Mouse (Mus musculus) MEL (cell line): ENCODE measurements around the gene Akr1c14. TPM values are rescaled to one million over a fixed set of nuclear protein-coding genes. Genes with fewer than 3 reads are reported as not detected.

Experiments used
- DNase-seq: peaks from one replicate; pipeline ENCODE4 v3.0.0; 2011; ENCODE audit warnings: low read depth, low spot score
- H3K27ac ChIP-seq: 2 replicates; pipeline ENCODE4 v1.5.1; 2012; ENCODE audit warnings: low read depth, mild to moderate bottlenecking, control low read depth, low read length, moderate library complexity; ENCODE audit not compliant: control insufficient read depth
- H3K27me3 ChIP-seq, 2 experiments: fragments of 150-350 bp in 1 of 2; sonication (generic) in 1 of 2; 2 replicates each; pipeline ENCODE4 v1.6.1; 2012; ENCODE audit warnings: low read length in 2 of 2, mild to moderate bottlenecking in 2 of 2, improper control_type of control experiment in 1 of 2, moderate library complexity in 1 of 2; ENCODE audit not compliant: insufficient read depth in 2 of 2, control insufficient read depth in 1 of 2
- H3K36me3 ChIP-seq, 2 experiments: 2 replicates each; pipeline ENCODE4 v1.6.1; 2012 to 2014; ENCODE audit warnings: low read length in 2 of 2, improper control_type of control experiment in 1 of 2, inconsistent platforms in 1 of 2, mild to moderate bottlenecking in 1 of 2; ENCODE audit not compliant: insufficient read depth in 2 of 2, control insufficient read depth in 1 of 2
- H3K4me1 ChIP-seq, 2 experiments: fragments of 150-350 bp in 1 of 2; sonication (generic) in 1 of 2; 2 replicates each; pipeline ENCODE4 v1.6.1; 2012; ENCODE audit warnings: low read length in 2 of 2, improper control_type of control experiment in 1 of 2, mild to moderate bottlenecking in 1 of 2; ENCODE audit not compliant: insufficient read depth in 2 of 2, control insufficient read depth in 1 of 2
- H3K4me3 ChIP-seq, 2 experiments: fragments of 150-350 bp in 1 of 2; sonication (generic) in 1 of 2; 2 replicates each; pipeline ENCODE4 v1.5.1; 2012; ENCODE audit warnings: low read depth in 2 of 2, low read length in 2 of 2, mild to moderate bottlenecking in 2 of 2, moderate library complexity in 2 of 2, control low read depth in 1 of 2, improper control_type of control experiment in 1 of 2; ENCODE audit not compliant: control insufficient read depth in 1 of 2, insufficient read depth in 1 of 2
- H3K79me2 ChIP-seq: 2 replicates; pipeline ENCODE4 v1.6.1; 2012; ENCODE audit warnings: mild to moderate bottlenecking, low read length, moderate library complexity; ENCODE audit not compliant: control insufficient read depth, poor library complexity, insufficient read depth
- H3K9ac ChIP-seq: 2 replicates; pipeline ENCODE4 v1.6.1; 2012; ENCODE audit warnings: low read depth, mild to moderate bottlenecking, control low read depth, low read length, moderate library complexity; ENCODE audit not compliant: control insufficient read depth, poor library complexity, severe bottlenecking
- H3K9me3 ChIP-seq: fragments of 150-350 bp; sonication (generic); replicated peaks from 2 replicates; pipeline ENCODE4 v1.6.1; 2012; ENCODE audit warnings: mild to moderate bottlenecking, low read length, improper control_type of control experiment, moderate library complexity; ENCODE audit not compliant: insufficient read depth
- BHLHE40 ChIP-seq: IDR thresholded peaks from 2 replicates; pipeline ENCODE4 v1.6.1; 2012; ENCODE audit warnings: low read depth, mild to moderate bottlenecking, inconsistent platforms, low read length, improper control_type of control experiment, borderline replicate concordance
- CTCF ChIP-seq, 3 experiments: IDR thresholded peaks in 2 of 3; conservative IDR thresholded peaks in 1 of 3; 2 replicates each; pipeline ENCODE4 v1.5.1; 2011 to 2012; ENCODE audit warnings: low read length in 3 of 3, low read depth in 2 of 3, mild to moderate bottlenecking in 2 of 3, improper control_type of control experiment in 1 of 3, inconsistent platforms in 1 of 3, mixed read lengths in 1 of 3, moderate library complexity in 1 of 3; ENCODE audit not compliant: control insufficient read depth in 1 of 3, insufficient read depth in 1 of 3, poor library complexity in 1 of 3, severe bottlenecking in 1 of 3
- ELF1 ChIP-seq: IDR thresholded peaks from 2 replicates; pipeline ENCODE4 v1.6.1; 2014; ENCODE audit warnings: low read depth, mild to moderate bottlenecking, inconsistent platforms, low read length, improper control_type of control experiment, moderate library complexity
- EP300 ChIP-seq, 2 experiments: IDR thresholded peaks; 2 replicates each; pipeline ENCODE4 v1.6.1; 2011; ENCODE audit warnings: improper control_type of control experiment in 2 of 2, low read length in 2 of 2, low read depth in 1 of 2, mild to moderate bottlenecking in 1 of 2
- GATA1 ChIP-seq: IDR thresholded peaks from 2 replicates; pipeline ENCODE4 v1.6.1; 2011; ENCODE audit warnings: low read depth, low read length, improper control_type of control experiment
- HCFC1 ChIP-seq: IDR thresholded peaks from 2 replicates; pipeline ENCODE4 v1.6.1; 2012; ENCODE audit warnings: low read depth, mild to moderate bottlenecking, inconsistent platforms, low read length, improper control_type of control experiment, moderate library complexity
- JUND ChIP-seq: IDR thresholded peaks from 2 replicates; pipeline ENCODE4 v1.6.1; 2011; ENCODE audit warnings: low read depth, mild to moderate bottlenecking, improper control_type of control experiment, low read length
- KAT2A ChIP-seq: conservative IDR thresholded peaks from 2 replicates; pipeline ENCODE4 v1.6.1; 2012; ENCODE audit warnings: low read depth, low read length, improper control_type of control experiment, inconsistent platforms
- MAFK ChIP-seq: IDR thresholded peaks from 2 replicates; pipeline ENCODE4 v1.6.1; 2011; ENCODE audit warnings: low read depth, mild to moderate bottlenecking, low read length, improper control_type of control experiment, borderline replicate concordance
- MAX ChIP-seq: IDR thresholded peaks from 2 replicates; pipeline ENCODE4 v1.6.1; 2011; ENCODE audit warnings: low read length, improper control_type of control experiment
- MYB ChIP-seq: IDR thresholded peaks from 2 replicates; pipeline ENCODE4 v1.6.1; 2011; ENCODE audit warnings: mild to moderate bottlenecking, low read depth, low read length, improper control_type of control experiment
- POLR2AphosphoS2 ChIP-seq: IDR thresholded peaks from 2 replicates; pipeline ENCODE4 v1.6.1; 2011; ENCODE audit warnings: low read length, improper control_type of control experiment
- POLR2AphosphoS5 ChIP-seq: IDR thresholded peaks from 2 replicates; pipeline ENCODE4 v1.6.1; 2012; ENCODE audit warnings: low read depth, borderline replicate concordance, mild to moderate bottlenecking, inconsistent platforms, low read length, moderate library complexity, mixed read lengths
- RAD21 ChIP-seq: IDR thresholded peaks from 2 replicates; pipeline ENCODE4 v1.6.1; 2011; ENCODE audit warnings: mild to moderate bottlenecking, low read depth, low read length, improper control_type of control experiment
- RCOR1 ChIP-seq: IDR thresholded peaks from 2 replicates; pipeline ENCODE4 v1.6.1; 2012; ENCODE audit warnings: low read depth, mild to moderate bottlenecking, inconsistent platforms, low read length, improper control_type of control experiment
- TBP ChIP-seq: IDR thresholded peaks from 2 replicates; pipeline ENCODE4 v1.8.0; 2011; ENCODE audit warnings: low read depth, low read length, improper control_type of control experiment
- ZNF384 ChIP-seq: IDR thresholded peaks from 2 replicates; pipeline ENCODE4 v1.6.1; 2012; ENCODE audit warnings: low read depth, mild to moderate bottlenecking, inconsistent platforms, low read length, improper control_type of control experiment
- polyA plus RNA-seq, 2 experiments: library from polyadenylated mRNA; stranded (reverse) in 1 of 2; unstranded in 1 of 2; fragments of >175 nt in 1 of 2; fragments of >200 nt in 1 of 2; gene quantifications; 2 replicates each; pipeline versions ENCODE4 v1.2.1 to v1.2.4; 2012; ENCODE audit warnings: low replicate concordance in 2 of 2, low read depth in 1 of 2; ENCODE audit not compliant: insufficient read length in 2 of 2, insufficient read depth in 1 of 2, missing spikeins in 1 of 2
- total RNA-seq: library from RNA; depleted of rRNA; stranded (reverse); fragments of 300-350 nt; gene quantifications from 2 replicates; pipeline ENCODE4 v1.2.3, GENCODE M21; 2012

Gene Akr1c14
- total and polyA plus RNA-seq, 3 experiments: not detected

- Histone ChIP-seq H3K9ac (no peak overlapping the region), H3K9me3 (no peaks in the 10 kb centered on the region), H3K36me3 (no peaks in the 10 kb centered on the region), H3K79me2 (no peaks in the 10 kb centered on the region), H3K4me1 (no peaks in the 10 kb centered on the region), H3K27ac (no peak overlapping the region), H3K27me3 (no peaks in the 10 kb centered on the region), H3K4me3 (no peak overlapping the region)
- TF ChIP-seq BHLHE40: no peak
- no peak for TF ChIP-seq MAFK
- no peak for TF ChIP-seq MAX
- no peak for TF ChIP-seq GATA1
- no peak for TF ChIP-seq EP300 (IDR thresholded peaks at IDR 0.05; ENCODE audit: low read depth in 1 of 2, low read length in 2 of 2)
- TF ChIP-seq CTCF (IDR thresholded peaks at IDR 0.05 in 2 of 3, conservative IDR thresholded peaks at IDR 0.05 in 1 of 3; ENCODE audit: control insufficient read depth in 1 of 3, insufficient read depth in 1 of 3, low read depth in 2 of 3, low read length in 3 of 3, poor library complexity in 1 of 3, severe bottlenecking in 1 of 3): no peak
- TF ChIP-seq RCOR1: no peak
- TF ChIP-seq POLR2AphosphoS2: no peak
- DNase-seq: no peak
These were observed 28.0 kb downstream of the Akr1c14 start for GRCm38 (mm10) chr13:4076517-4077435.

- Histone ChIP-seq H3K36me3 (no peaks in the 10 kb centered on the region), H3K27me3 (no peaks in the 10 kb centered on the region), H3K9me3 (no peaks in the 10 kb centered on the region), H3K79me2 (no peaks in the 10 kb centered on the region), H3K9ac (no peak overlapping the region), H3K4me1 (no peaks in the 10 kb centered on the region), H3K4me3 (no peak overlapping the region), H3K27ac (no peak overlapping the region)
- TF ChIP-seq RAD21 (no peak), TBP (no peak), EP300 (IDR thresholded peaks at IDR 0.05; ENCODE audit: low read depth in 1 of 2, low read length in 2 of 2) (no peak), ELF1 (no peak), POLR2AphosphoS5 (no peak), MYB (no peak), KAT2A (no peak), HCFC1 (no peak), CTCF (IDR thresholded peaks at IDR 0.05 in 2 of 3, conservative IDR thresholded peaks at IDR 0.05 in 1 of 3; ENCODE audit: control insufficient read depth in 1 of 3, insufficient read depth in 1 of 3, low read depth in 2 of 3, low read length in 3 of 3, poor library complexity in 1 of 3, severe bottlenecking in 1 of 3) (no peak), ZNF384 (no peak), JUND (no peak), RCOR1 (no peak)
- DNase-seq: no peak
These were observed 31.1 kb downstream of the Akr1c14 start for GRCm38 (mm10) chr13:4079876-4080275.
